Mouse (Mus musculus) G1E (cell line): ENCODE measurements at regions not wholly inside any gene's neighbourhood (a gene's known extent, or its start where the extent isn't known, plus 50 kb on each side); places are given as distances from the start of the nearest gene placed in this dataset.

ENCODE experiments used
- ATAC-seq: 2 replicates; pipeline ENCODE4 v1.8.0; 2016; ENCODE audit warnings: mild to moderate bottlenecking; ENCODE audit not compliant: insufficient number of reproducible peaks, poor library complexity, low FRiP score, severe bottlenecking; ENCODE audit errors: extremely low read depth
- DNase-seq: peaks from one replicate; pipeline ENCODE4 v3.0.0; 2012; ENCODE audit warnings: low spot score
- H3K27me3 ChIP-seq: 2 replicates; pipeline ENCODE4 v1.6.1; 2012; ENCODE audit warnings: mild to moderate bottlenecking, low read length, inconsistent platforms; ENCODE audit not compliant: insufficient read depth
- H3K36me3 ChIP-seq: replicated peaks from 2 replicates; pipeline ENCODE3; 2012; ENCODE audit warnings: mild to moderate bottlenecking, inconsistent platforms
- H3K4me1 ChIP-seq: 2 replicates; pipeline ENCODE4 v1.6.1; 2012; ENCODE audit warnings: low read depth, low read length, inconsistent platforms, mixed read lengths; ENCODE audit not compliant: insufficient read depth
- H3K4me3 ChIP-seq: 2 replicates; pipeline ENCODE4 v1.5.1; 2012; ENCODE audit warnings: low read depth, mild to moderate bottlenecking, inconsistent platforms, low read length, moderate library complexity, mixed read lengths
- H3K9me3 ChIP-seq: replicated peaks from 2 replicates; pipeline ENCODE4 v1.6.1; 2012; ENCODE audit warnings: inconsistent platforms
- CTCF ChIP-seq: IDR thresholded peaks from 2 replicates; pipeline ENCODE4 v1.5.1; 2012; ENCODE audit warnings: low read depth, low read length, inconsistent platforms, mixed read lengths
- GATA1 ChIP-seq: IDR thresholded peaks from 2 replicates; pipeline ENCODE4 v1.6.1; 2012; ENCODE audit warnings: borderline replicate concordance, low read length, inconsistent platforms, mixed read lengths
- GATA2 ChIP-seq: IDR thresholded peaks from 2 replicates; pipeline ENCODE4 v1.6.1; 2012; ENCODE audit warnings: low read depth, low read length, inconsistent platforms, borderline replicate concordance
- POLR2AphosphoS5 ChIP-seq: IDR thresholded peaks from 2 replicates; pipeline ENCODE4 v1.6.1; 2012; ENCODE audit warnings: low read depth, low read length, inconsistent platforms; ENCODE audit not compliant: insufficient replicate concordance
- TAL1 ChIP-seq: conservative IDR thresholded peaks from 2 replicates; pipeline ENCODE4 v1.6.1; 2012; ENCODE audit warnings: low read depth, low read length, inconsistent platforms, mixed read lengths

- no peaks in the 10 kb centered on the region for H3K4me1 ChIP-seq
- peaks cover 58% of the 10 kb centered on the region for H3K9me3 ChIP-seq
- H3K27me3 ChIP-seq = no peaks in the 10 kb centered on the region
- DNase-seq = no peak
- H3K4me3 ChIP-seq = no peak overlapping the region
- no peaks in the 10 kb centered on the region for H3K36me3 ChIP-seq
- no peak for ATAC-seq
- TF ChIP-seq POLR2AphosphoS5 (no peak), GATA2 (no peak), GATA1 (no peak), CTCF (no peak), TAL1 (no peak)
Observed at GRCm38 (mm10) chr9:47095656-47096055, 97.1 kb downstream of the Gm4791 start.

- H3K27me3 ChIP-seq = no peaks in the 10 kb centered on the region
- H3K36me3 ChIP-seq = no peaks in the 10 kb centered on the region
- DNase-seq (no peak), ATAC-seq (no peak)
- H3K9me3 ChIP-seq = peaks cover 57% of the 10 kb centered on the region
- TF ChIP-seq GATA2 (no peak), TAL1 (no peak), POLR2AphosphoS5 (no peak), CTCF (no peak), GATA1 (no peak)
- no peak overlapping the region for H3K4me3 ChIP-seq
- H3K4me1 ChIP-seq = no peaks in the 10 kb centered on the region
Observed at GRCm38 (mm10) chr9:47103316-47103715, 104.8 kb downstream of the Gm4791 start.

- ATAC-seq (no peak), DNase-seq (no peak)
- H3K4me1 ChIP-seq = no peaks in the 10 kb centered on the region
- TF ChIP-seq POLR2AphosphoS5 (no peak), GATA1 (no peak), GATA2 (no peak), CTCF (no peak), TAL1 (no peak)
- no peak overlapping the region for H3K4me3 ChIP-seq
- H3K36me3 ChIP-seq = no peaks in the 10 kb centered on the region
- H3K9me3 ChIP-seq = peaks cover 54% of the 10 kb centered on the region
- H3K27me3 ChIP-seq = no peaks in the 10 kb centered on the region
Observed at GRCm38 (mm10) chr9:47103966-47104365, 105.4 kb downstream of the Gm4791 start.

GRCm38 (mm10) chr9:47108096-47108495 lies 109.6 kb downstream of the Gm4791 start:
- TF ChIP-seq GATA1 (no peak), CTCF (no peak), POLR2AphosphoS5 (no peak), TAL1 (no peak), GATA2 (no peak)
- peaks cover 45% of the 10 kb centered on the region for H3K9me3 ChIP-seq
- ATAC-seq (no peak), DNase-seq (no peak)
- no peak overlapping the region for H3K4me3 ChIP-seq
- H3K4me1 ChIP-seq = no peaks in the 10 kb centered on the region
- no peaks in the 10 kb centered on the region for H3K36me3 ChIP-seq
- H3K27me3 ChIP-seq = no peaks in the 10 kb centered on the region

GRCm38 (mm10) chr9:47119253-47119652 lies 120.7 kb downstream of the Gm4791 start:
- no peak for DNase-seq
- H3K36me3 ChIP-seq = no peaks in the 10 kb centered on the region
- no peak for ATAC-seq
- no peaks in the 10 kb centered on the region for H3K4me1 ChIP-seq
- no peak overlapping the region for H3K4me3 ChIP-seq
- H3K9me3 ChIP-seq = peaks cover 50% of the 10 kb centered on the region
- no peaks in the 10 kb centered on the region for H3K27me3 ChIP-seq
- no peak for TF ChIP-seq TAL1
- TF ChIP-seq CTCF = no peak
- TF ChIP-seq GATA2 = no peak
- TF ChIP-seq GATA1 = no peak
- no peak for TF ChIP-seq POLR2AphosphoS5

- Histone ChIP-seq H3K36me3 (no peaks in the 10 kb centered on the region), H3K9me3 (peaks cover 36% of the 10 kb centered on the region), H3K27me3 (no peaks in the 10 kb centered on the region), H3K4me3 (no peak overlapping the region), H3K4me1 (no peaks in the 10 kb centered on the region)
- no peak for TF ChIP-seq CTCF
- TF ChIP-seq TAL1 = no peak
- no peak for TF ChIP-seq GATA1
- TF ChIP-seq POLR2AphosphoS5 = no peak
- no peak for TF ChIP-seq GATA2
- DNase-seq (no peak), ATAC-seq (no peak)
Observed at GRCm38 (mm10) chr9:47123113-47123512, 124.6 kb downstream of the Gm4791 start.
